Mouse (Mus musculus) cerebellum, adult 9-10 months (tissue): ENCODE data around the gene Cic.
"Not testable (repeated sequence)": the region's sequence is repeated elsewhere in the genome, so short reads cannot be mapped to it uniquely, and the experiment has no call there.

ENCODE experiments used
- DNase-seq: peaks from one replicate; pipeline ENCODE4 v3.0.0; 2022

The Cic gene

DNA sequence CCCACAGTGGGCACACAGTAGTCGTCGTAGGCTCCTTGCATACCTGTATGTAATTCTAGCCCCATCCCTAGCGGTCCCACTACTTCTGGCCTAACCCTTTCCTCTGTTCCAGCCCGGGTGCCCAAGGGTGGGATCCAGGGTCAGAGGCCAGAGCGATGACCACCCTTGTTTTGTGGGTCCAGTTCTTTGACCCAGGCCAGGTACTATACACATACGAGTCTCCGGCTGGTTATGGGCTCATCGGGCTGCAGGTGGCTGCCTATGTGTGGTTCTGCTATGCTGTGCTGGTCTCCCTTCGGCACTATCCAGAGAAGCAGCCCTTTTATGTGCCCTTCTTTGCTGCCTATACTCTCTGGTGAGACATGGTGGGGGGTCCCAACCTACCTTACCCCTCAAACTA, 41.9 kb downstream of the Cic start:
- DNase-seq = peak; percentile 24

DNA sequence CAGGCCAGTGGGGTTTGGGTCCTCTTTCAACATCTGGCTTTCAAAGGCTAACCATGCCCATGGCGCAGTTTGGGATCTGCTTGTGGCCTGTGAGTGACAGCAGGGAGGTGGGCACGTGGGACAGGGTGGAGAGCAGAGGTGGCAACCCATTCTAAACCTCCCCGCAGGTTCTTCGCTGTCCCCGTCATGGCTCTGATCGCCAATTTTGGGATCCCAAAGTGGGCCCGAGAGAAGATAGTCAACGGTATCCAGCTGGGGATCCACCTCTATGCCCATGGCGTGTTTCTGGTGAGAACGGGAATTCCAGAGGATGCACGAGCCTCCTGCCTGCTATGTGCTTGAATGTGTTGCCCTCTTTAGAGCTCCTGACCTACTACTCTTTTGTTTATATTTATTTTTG, 43.7 kb downstream of the Cic start:
- no peak for DNase-seq

DNA sequence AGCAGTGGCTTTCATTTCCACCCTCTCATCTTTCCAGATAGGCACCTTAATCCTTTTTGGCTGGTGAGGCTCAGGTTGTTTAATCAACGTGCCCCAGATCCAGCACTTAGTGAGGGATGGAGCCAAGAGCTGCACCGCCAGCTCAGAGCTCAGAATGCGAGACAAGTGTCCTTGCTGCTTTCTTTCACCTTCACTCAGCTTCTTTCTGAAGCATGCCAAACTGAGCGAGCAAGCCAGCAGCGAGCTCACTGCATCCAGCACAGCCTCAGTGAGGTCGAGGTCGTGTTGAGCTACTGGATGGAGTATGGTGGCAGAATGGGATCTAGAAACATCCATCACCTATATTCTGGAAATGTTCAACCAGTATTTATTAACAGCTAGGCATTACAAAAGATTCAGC, 45.8 kb downstream of the Cic start:
- DNase-seq = no peak

DNA sequence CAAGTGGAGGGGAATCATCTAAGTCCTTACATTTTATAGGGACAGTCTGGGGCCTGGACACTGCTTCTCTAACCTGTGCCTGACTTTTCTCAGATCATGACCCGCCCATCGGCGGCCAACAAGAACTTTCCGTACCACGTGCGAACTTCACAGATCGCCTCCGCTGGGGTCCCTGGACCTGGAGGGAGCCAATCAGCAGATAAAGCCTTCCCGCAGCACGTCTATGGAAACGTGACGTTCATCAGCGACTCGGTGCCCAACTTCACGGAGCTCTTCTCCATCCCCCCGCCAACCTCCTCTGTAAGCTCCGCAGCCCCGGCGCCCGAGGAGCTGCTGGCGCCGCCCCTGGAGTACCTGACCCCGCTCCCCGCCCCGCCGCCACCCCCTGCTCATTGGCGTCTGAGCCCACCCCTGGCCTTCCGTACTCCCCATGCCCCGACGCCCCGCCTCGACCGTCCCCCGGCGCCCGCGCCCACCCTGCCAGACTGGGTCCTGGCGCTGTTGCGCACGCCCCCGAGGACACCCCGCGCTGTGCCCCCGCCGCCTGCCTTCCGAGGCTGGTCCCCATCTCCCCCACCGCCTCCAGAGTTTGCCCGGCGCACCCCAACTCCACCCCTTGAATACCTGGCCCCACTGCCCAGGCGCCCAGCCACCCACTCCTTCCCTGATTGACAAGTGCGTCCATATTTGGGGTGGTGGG, 47.3 kb downstream of the Cic start:
- no peak for DNase-seq

DNA sequence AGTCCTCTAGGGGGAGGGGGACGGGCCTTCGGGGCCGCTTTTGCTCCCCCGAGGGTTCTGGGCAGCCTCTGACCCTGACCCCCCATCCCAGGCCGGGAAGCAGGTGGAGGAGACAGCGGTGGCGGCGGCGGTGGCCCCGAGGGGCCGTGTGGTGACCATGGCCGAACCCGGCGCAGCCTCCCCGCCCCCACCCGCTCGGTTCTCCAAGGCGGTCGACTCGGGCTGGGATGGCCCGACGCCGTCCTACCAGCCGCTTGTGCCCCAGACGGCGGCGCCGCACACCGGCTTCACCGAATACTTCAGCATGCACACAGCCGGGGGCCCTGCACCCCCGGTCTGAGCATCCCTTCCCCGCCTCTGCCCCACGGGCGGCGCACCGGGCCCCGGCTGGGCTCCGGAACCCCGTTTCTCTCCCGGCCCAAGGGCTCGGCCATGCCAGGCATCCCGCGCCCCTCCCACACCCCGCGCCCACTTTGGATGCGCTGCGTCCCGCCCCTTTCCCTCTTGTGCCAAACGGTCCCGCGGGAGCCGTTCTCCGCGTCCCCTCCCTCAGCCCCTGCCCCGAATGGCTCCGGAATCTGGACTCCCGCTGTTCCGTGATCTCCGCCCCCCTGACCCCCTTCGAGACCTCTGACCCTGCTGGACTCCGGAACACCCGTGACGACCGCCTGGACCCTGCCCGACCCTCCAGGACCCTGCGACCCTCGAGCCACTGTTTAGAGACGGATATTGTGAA, 48.0 kb downstream of the Cic start:
- peak; percentile 75 for DNase-seq

DNA sequence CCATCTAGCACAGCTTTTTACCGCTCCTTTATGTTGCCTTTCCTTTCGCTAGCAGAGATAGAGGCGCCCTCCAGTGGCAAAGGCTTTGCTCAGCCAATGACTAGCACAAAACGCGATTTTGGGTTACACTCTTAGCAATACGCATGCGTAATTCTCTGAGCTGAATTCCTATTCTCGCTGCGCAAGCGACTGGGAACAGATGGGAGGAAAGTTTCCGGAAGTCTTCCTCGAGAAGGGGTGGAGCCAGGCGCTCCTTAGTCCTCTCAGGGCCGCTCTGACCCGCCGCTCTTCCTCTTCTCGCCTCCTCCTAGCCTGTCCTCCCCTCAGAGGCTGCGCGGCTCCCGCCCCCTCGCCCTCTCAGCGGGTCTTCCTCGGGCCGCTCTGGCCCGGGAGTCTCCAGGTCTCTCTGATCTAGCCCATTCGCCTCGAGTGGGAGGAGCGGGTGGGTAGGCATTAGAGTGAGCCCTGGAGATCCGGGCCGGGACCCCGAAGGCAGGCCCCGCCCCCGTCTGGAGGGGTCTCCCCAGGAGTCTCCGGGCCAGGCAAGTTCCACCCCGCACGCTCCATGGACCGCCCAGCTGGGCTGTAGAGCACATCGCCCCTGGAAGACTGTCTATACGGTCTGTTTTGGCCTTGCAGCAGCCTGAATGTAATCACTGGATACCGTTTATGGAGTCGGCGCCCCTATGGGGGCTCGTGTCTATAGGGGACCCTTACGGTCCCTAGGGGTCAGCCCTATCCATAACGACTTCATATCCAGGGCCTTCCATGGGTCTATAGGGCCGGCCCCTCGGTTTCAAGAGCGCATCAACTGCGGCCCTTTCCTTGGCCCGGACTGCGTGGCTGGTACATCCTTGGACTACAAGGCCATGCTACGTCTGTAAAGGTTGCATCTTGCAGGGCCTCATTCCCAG, 49.3 kb downstream of the Cic start, which contains the start of gene Megf8:
Megf8 (plus strand) TSS at position 633 of the 914 bp plus-strand sequence.
- DNase-seq = peak; percentile 100

DNA sequence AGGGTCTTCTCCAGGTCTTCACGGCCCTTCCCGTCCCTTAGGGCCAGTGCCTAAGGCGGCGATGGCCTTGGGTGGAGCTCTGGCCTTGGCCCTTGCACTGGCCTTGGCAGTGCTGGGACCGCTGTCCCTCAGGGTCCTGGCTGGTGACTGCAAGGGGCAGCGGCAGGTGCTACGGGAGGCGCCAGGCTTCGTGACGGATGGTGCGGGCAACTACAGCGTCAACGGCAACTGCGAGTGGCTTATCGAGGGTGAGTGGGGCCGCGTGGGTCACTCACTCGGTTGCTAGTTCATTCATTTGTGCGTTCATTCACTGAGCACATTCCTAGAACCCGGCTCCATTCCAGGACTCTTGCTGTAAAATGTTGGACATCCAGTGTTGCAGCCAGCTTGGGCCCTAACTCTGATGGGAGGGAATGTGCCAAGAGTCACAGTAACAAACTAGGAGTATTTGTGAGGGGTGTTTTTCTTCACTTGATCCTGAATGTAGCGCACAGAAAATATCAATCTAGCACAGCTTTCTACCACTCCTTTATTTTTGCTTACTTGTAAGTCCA, 50.0 kb downstream of the Cic start:
- peak; percentile 75 for DNase-seq

DNA sequence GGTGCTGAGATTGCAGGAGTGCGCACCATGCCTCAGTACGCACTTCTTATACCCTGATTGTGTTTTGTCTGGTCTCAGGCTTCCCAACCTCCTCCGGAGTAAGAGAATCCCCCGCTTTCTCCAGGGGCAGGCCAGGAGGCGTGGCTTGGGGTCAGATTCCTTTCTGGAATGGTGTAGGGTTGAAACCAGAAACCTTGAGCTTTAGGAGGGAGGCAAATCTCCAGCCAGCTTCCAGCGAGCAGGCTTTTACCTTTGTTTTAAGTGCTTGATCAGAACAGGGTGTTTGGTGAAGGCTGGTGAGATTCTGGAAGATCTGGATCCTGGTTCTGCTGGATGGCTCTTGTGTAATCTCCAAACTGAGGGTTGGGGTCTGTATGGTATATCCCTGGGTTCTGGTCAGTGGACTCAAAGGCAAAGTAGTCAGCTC, 54.6 kb downstream of the Cic start:
- no peak for DNase-seq

DNA sequence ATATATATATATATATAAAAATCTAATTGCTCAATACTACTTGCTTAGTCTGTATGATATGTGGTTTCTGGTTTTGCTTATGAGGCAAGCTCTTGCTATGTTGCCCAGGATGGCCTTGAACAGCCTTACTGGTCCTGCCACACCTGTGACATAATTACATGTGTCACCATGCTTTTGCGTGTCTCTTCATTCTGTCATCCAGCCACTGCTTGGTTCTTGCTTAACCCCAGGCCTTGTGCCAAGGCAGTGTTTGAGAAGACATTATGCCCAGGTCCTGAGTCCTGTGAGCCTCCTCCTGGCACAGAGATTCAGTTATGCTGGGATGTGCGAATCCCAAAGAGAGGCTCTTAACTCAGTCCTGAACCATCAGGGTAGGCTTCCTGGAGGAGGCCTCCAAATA, 55.7 kb downstream of the Cic start:
- DNase-seq = no peak

DNA sequence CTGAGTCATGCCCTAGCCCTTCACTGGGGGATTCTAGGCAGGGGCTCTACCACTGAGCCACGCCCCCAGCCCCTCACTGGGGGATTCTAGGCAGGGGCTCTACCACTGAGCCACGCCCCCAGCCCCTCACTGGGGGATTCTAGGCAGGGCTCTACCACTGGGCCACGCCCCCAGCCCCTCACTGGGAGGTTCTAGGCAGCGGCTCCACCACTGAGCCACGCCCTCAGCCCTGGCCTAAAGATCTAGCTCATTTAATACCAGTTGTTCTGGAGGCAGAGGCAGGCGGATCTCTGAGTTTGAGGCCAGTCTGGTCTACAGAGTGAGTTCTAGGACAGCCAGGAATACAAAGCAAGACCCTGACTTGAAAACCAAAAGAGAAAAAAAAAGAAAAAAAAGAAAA, 57.9 kb downstream of the Cic start:
- not testable (repeated sequence) for DNase-seq

DNA sequence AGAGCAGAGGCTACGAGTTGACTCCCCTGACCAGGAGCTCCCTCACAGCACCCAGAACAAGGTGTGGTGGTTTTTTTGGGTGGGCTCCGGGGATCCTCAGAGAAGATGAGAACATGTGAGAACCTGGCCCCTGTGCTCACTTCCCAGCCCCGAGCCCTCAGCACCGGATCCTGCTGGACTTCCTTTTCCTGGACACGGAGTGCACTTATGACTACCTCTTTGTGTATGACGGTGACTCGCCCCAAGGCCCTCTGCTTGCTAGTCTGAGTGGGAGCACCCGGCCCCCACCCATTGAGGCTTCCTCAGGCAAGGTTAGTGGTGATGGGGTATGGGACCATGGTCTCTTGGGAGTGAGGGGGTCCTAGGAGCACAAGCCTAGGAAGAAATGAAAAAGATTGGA, 58.7 kb downstream of the Cic start:
- DNase-seq = no peak

DNA sequence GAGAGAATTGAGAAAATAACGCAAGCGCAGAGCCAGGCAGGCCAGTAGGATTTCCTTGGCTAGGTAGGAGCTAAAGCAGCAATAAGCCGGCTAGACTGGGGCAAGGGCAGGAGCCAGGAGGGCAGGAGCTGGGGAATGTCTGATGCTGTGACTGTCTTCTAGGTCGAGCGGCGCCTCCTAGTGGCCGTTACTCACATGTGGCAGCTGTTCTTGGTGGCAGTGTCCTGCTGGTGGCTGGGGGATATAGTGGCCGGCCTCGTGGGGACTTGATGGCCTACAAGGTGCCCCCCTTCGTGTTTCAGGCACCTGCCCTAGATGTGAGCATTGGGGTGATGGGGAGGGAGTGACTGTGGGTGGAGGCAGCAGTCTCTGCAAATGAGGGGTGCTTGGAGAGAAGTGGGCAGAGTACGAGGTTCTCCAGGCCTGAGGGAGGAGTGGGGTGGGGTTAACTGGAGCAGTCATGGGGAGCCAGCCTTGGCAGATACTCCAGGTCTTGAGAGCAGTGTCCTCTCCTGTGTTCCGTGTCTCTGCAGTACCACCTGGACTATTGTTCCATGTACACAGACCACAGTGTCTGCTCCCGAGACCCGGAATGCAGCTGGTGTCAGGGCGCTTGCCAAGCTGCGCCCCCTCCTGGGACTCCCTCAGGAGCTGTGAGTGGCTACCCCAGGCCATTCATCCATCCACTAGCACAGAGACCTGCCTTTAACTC, 66.2 kb downstream of the Cic start:
- peak; percentile 79 for DNase-seq

DNA sequence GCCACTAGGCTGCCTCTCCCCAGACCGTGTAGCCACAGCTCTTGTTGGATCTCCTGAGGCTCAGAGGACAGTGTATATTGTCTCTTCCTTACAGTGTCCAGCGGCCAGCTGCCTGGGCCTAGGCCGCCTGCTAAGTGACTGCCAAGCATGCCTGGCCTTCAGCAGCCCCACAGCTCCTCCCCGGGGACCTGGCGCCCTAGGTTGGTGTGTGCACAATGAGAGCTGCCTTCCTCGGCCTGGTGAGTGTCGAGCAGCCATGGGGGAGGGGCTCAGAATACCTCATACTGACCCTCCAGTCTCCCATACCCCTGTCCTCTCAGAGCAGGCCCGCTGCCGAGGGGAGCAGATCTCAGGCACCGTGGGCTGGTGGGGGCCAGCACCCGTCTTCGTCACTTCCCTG, 67.0 kb downstream of the Cic start:
- DNase-seq = no peak

DNA sequence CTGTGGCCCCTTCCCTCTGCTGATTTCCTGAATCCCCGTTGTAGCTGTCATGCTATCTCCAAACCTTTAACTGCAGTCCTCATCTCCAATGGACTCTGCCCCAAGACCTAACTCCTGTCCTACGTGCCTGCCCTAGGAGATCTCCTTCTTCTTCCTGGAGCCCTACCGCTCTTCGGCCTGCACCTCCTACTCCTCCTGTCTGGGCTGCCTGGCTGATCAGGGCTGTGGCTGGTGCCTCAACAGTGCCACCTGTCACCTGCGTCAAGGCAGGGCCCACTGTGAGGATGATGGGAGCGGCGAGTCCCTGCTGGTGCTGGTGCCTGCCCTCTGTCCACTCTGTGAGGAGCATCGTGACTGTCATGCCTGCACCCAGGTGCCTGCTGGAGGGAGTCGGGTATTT, 71.8 kb downstream of the Cic start:
- no peak for DNase-seq

DNA sequence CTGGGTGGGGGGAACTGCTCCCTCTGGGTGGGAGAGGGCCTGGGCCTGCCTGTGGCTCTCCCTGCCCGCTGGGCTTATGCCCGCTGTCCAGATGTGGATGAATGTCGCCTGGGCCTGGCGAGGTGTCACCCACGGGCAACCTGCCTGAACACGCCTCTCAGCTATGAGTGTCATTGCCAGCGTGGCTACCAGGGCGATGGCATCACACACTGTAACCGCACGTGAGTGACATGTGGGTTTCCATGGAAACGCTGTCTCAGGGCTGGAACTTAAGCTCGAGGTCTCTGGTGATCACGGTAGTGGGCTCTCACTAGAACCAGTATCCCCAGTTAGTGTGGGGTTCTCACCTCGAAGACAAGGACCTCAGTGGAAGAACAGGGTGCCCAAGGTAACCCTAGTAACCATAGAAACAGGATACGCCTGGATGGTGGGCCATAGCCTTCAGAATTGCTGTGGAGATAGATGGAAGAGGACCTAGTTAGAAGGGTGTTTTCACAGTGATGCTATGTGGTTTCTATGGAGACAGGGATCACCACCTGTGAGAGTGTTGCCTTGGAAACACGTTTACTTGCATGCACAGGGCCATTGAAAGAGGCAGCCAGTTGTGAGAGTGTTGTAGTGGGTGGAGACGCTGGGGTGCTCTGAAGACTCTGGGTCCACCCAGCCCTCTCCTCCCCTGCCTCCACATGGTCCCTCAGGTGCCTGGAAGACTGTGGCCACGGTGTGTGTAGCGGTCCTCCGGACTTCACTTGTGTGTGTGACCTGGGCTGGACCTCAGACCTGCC, 73.7 kb downstream of the Cic start:
- DNase-seq = no peak
